Mouse (Mus musculus) forebrain, embryonic 14.5 days (tissue): ENCODE results near the gene Prorsd1. TPM values are rescaled to one million over a fixed set of nuclear protein-coding genes. Genes with fewer than 3 reads are reported as not detected.

Source experiments
- ATAC-seq: fragments of 200-750 bp; cut with Nextera tagmentation; 2 replicates; pipeline ENCODE4 v1.8.0; 2017; ENCODE audit warnings: mild to moderate bottlenecking, moderate library complexity
- DNase-seq: peaks from one replicate; pipeline ENCODE4 v3.0.0-alpha.2; 2015; ENCODE audit warnings: low spot score
- H3K27ac ChIP-seq: fragments of 300-500 bp; sonication (generic); 2 replicates; pipeline ENCODE4 v1.5.1; 2014; ENCODE audit warnings: low read depth, mild to moderate bottlenecking, control low read depth, low read length, moderate library complexity
- H3K27me3 ChIP-seq: fragments of 300-500 bp; sonication (generic); replicated peaks from 2 replicates; pipeline ENCODE4 v1.6.1; 2014; ENCODE audit warnings: low read length, control low read depth, mixed read lengths; ENCODE audit not compliant: control insufficient read depth, insufficient read depth
- H3K36me3 ChIP-seq: fragments of 300-500 bp; sonication (generic); 2 replicates; pipeline ENCODE4 v1.6.1; 2014; ENCODE audit warnings: low read length, control low read depth; ENCODE audit not compliant: control insufficient read depth, insufficient read depth
- H3K4me1 ChIP-seq: fragments of 300-500 bp; sonication (generic); 2 replicates; pipeline ENCODE4 v1.6.1; 2014; ENCODE audit warnings: antibody characterized with exemption, low read length, control low read depth; ENCODE audit not compliant: control insufficient read depth, insufficient read depth
- H3K4me2 ChIP-seq: fragments of 300-500 bp; sonication (generic); 2 replicates; pipeline ENCODE4 v1.6.1; 2014; ENCODE audit warnings: mild to moderate bottlenecking, control low read depth, low read length
- H3K4me3 ChIP-seq: fragments of 300-500 bp; sonication (generic); 2 replicates; pipeline ENCODE4 v1.5.1; 2014; ENCODE audit warnings: low read depth, low read length, control low read depth
- H3K9ac ChIP-seq: fragments of 300-500 bp; sonication (generic); 2 replicates; pipeline ENCODE4 v1.6.1; 2014; ENCODE audit warnings: mild to moderate bottlenecking, low read length, control low read depth, moderate library complexity
- H3K9me3 ChIP-seq: fragments of 300-500 bp; sonication (generic); replicated peaks from 2 replicates; pipeline ENCODE4 v1.6.1; 2016; ENCODE audit warnings: low read length, control low read depth, mixed read lengths; ENCODE audit not compliant: control insufficient read depth
- WGBS: fragments of 180-500 bp; shearing (Covaris S2); extraction: QIAGEN DNeasy Blood & Tissue Kit; methylation state at CpG from one replicate; pipeline ENCODE4 v1.1.7; 2014; 5-methylcytosine and 5-hydroxymethylcytosine counted together
- polyA plus RNA-seq: library from polyadenylated mRNA; unstranded; fragments of >200 nt; fragmentation: Nextera tagmentation; extraction: Ambion mirVana; gene quantifications from 2 replicates; pipeline ENCODE4 v1.2.1, GENCODE M21; 2014

The Prorsd1 gene
- 8.9 and 10.3 TPM in 2 replicates for polyA plus RNA-seq

- Histone ChIP-seq H3K27me3 (no peaks in the 10 kb centered on the region), H3K4me3 (peak within 1 kb of the TSS; percentile 47), H3K9me3 (peaks cover 5% of the 10 kb centered on the region; the same call in 1 of the 2 replicates), H3K36me3 (peaks cover 15% of the 10 kb centered on the region), H3K27ac (0 out of 2 replicates have a peak within 1 kb of the TSS, but pooled peaks have one; percentile 21), H3K9ac (peak within 1 kb of the TSS; percentile 59), H3K4me2 (peak within 1 kb of the TSS; percentile 60), H3K4me1 (no peaks in the 10 kb centered on the region)
- ATAC-seq (peak; percentile 99), DNase-seq (peak; percentile 92)
- 2% methylated on average over 40 of the region's 40 CpGs for WGBS
Measured at GRCm38 (mm10) chr11:29514682-29515412, at the start of gene Prorsd1. Gene Prorsd1, minus strand, starts transcription at chr11:29515033.

- Histone ChIP-seq H3K4me2 (no peak overlapping the region), H3K36me3 (no peaks in the 10 kb centered on the region), H3K4me3 (no peak overlapping the region), H3K9me3 (no peaks in the 10 kb centered on the region), H3K27me3 (no peaks in the 10 kb centered on the region), H3K4me1 (no peaks in the 10 kb centered on the region), H3K27ac (no peak overlapping the region), H3K9ac (no peak overlapping the region)
- no peak for ATAC-seq
- no peak for DNase-seq
- 97% methylated on average over 2 of the region's 2 CpGs for WGBS
Measured at GRCm38 (mm10) chr11:29563406-29563805, 48.6 kb upstream of the Prorsd1 start.

- Histone ChIP-seq H3K36me3 (no peaks in the 10 kb centered on the region), H3K9ac (no peak overlapping the region), H3K27me3 (no peaks in the 10 kb centered on the region), H3K4me2 (no peak overlapping the region), H3K4me3 (no peak overlapping the region), H3K4me1 (no peaks in the 10 kb centered on the region), H3K9me3 (no peaks in the 10 kb centered on the region), H3K27ac (no peak overlapping the region)
- 96% methylated on average over 3 of the region's 3 CpGs for WGBS
- no peak for ATAC-seq
- DNase-seq = no peak
Measured at GRCm38 (mm10) chr11:29560990-29561389, 46.2 kb upstream of the Prorsd1 start.

GRCm38 (mm10) chr11:29560452-29560851, 45.6 kb upstream of the Prorsd1 start:
- H3K4me3 ChIP-seq = no peak overlapping the region
- H3K4me1 ChIP-seq = no peaks in the 10 kb centered on the region
- no peak for ATAC-seq
- 91% methylated on average over 9 of the region's 9 CpGs for WGBS
- DNase-seq = no peak
- H3K27me3 ChIP-seq = no peaks in the 10 kb centered on the region
- H3K9ac ChIP-seq = no peak overlapping the region
- H3K27ac ChIP-seq = no peak overlapping the region
- H3K9me3 ChIP-seq = no peaks in the 10 kb centered on the region
- H3K4me2 ChIP-seq = no peak overlapping the region
- no peaks in the 10 kb centered on the region for H3K36me3 ChIP-seq

GRCm38 (mm10) chr11:29549425-29549778, 34.6 kb upstream of the Prorsd1 start:
- Histone ChIP-seq H3K27me3 (no peaks in the 10 kb centered on the region), H3K9ac (no peak overlapping the region), H3K27ac (no peak overlapping the region), H3K36me3 (peaks cover 22% of the 10 kb centered on the region), H3K4me2 (no peak overlapping the region), H3K4me3 (no peak overlapping the region), H3K9me3 (no peaks in the 10 kb centered on the region), H3K4me1 (peaks cover 5% of the 10 kb centered on the region)
- ATAC-seq = no peak
- WGBS = 94% methylated on average over 1 of the region's 1 CpGs
- DNase-seq = no peak

- Histone ChIP-seq H3K4me3 (peak overlapping the region; percentile 76), H3K27ac (no peak overlapping the region), H3K9me3 (no peaks in the 10 kb centered on the region), H3K36me3 (peaks cover 28% of the 10 kb centered on the region), H3K4me1 (peaks cover 5% of the 10 kb centered on the region), H3K27me3 (no peaks in the 10 kb centered on the region), H3K9ac (peak overlapping the region; percentile 90), H3K4me2 (peak overlapping the region; percentile 75)
- WGBS = 28% methylated on average over 23 of the region's 23 CpGs
- DNase-seq (no peak), ATAC-seq (no peak)
Measured at GRCm38 (mm10) chr11:29548504-29549424, 33.9 kb upstream of the Prorsd1 start.

- ATAC-seq (peak; percentile 99), DNase-seq (peak; percentile 97)
- peak within 1 kb of the TSS; percentile 90 for H3K9ac ChIP-seq
- under 1% methylated on average over 46 of the region's 46 CpGs for WGBS
- H3K9me3 ChIP-seq = no peaks in the 10 kb centered on the region
- H3K36me3 ChIP-seq = peaks cover 32% of the 10 kb centered on the region
- peak within 1 kb of the TSS; percentile 76 for H3K4me3 ChIP-seq
- H3K4me2 ChIP-seq = peak within 1 kb of the TSS; percentile 75
- H3K27ac ChIP-seq = peak within 1 kb of the TSS; percentile 82
- H3K27me3 ChIP-seq = no peaks in the 10 kb centered on the region
- peaks cover 5% of the 10 kb centered on the region for H3K4me1 ChIP-seq
Measured at GRCm38 (mm10) chr11:29547752-29548503, 33.1 kb upstream of the Prorsd1 start, which contains the start of the genes Clhc1 and Rps27a. Gene Clhc1, plus strand, starts transcription at chr11:29547950. Gene Rps27a, minus strand, starts transcription at chr11:29548109.

GRCm38 (mm10) chr11:29547249-29547751, 32.5 kb upstream of the Prorsd1 start:
- Histone ChIP-seq H3K4me3 (peak overlapping the region; percentile 76), H3K9me3 (no peaks in the 10 kb centered on the region), H3K27me3 (no peaks in the 10 kb centered on the region), H3K9ac (peak overlapping the region; percentile 90), H3K27ac (peak overlapping the region; percentile 82; the same call in 1 of the 2 replicates), H3K4me2 (peak overlapping the region; percentile 75), H3K36me3 (peaks cover 33% of the 10 kb centered on the region), H3K4me1 (peaks cover 5% of the 10 kb centered on the region)
- ATAC-seq (peak; percentile 24), DNase-seq (no peak)
- 1% methylated on average over 27 of the region's 27 CpGs for WGBS
